Mouse (Mus musculus) embryonic stem cell, embryonic (primary cell): Measurements from ENCODE around the gene Rbpjl.

Experiments
- CTCF ChIA-PET, 4 experiments: fragments of 300-600 bp in 2 of 4; fragments of 350-600 bp in 2 of 4; sonication (Branson Sonifier 250); formaldehyde crosslinking; loops; one replicate each; lab custom pipeline; 2022; ENCODE audit warnings: inconsistent platforms in 2 of 4; lab: Charles Lee
- POLR2A ChIA-PET, 4 experiments: fragments of 300-600 bp in 2 of 4; fragments of 350-600 bp in 2 of 4; sonication (Branson Sonifier 250); formaldehyde crosslinking; loops; one replicate each; lab custom pipeline; 2022; ENCODE audit warnings: antibody characterized with exemption in 4 of 4, inconsistent platforms in 1 of 4; lab: Charles Lee

Rbpjl gene

DNA sequence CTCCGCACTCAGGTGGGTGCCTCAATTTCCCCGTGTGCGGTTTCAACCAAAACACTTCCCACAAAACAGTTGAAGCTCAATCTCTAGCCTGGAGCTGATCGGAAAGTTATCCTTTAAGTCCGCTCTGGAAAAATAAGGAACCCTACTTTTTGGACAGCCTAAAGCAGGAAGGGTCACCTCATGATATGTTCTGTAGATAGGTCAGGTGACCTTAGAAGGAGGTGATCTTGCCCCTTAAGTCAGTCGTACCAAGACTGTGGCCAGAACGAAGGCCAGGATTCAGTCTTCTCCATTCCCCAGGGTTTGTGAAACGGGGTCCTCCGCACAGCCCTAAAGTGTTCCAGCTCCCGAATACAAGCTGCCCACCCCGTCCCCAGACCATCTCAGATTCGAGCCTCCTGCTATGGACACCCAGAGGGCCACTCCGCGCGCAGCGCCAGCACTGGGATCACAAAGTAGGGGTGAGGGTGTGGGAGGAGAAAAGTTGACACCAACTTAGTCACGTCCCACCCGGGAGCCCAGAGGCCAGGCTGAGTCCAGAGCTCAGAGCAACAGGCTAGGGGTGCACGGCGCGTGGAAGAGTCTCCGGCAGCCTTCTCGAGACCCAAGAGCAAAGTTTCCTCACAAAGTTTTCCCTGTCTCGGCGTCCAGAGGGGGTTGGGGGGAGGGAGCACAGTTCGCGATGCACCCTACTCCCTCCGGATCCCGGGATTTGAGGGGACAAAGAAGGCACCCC, 39.5 kb downstream of the Rbpjl start:
- POLR2A ChIA-PET: interaction anchor here (0.5 to 36.5 kb wide), 69 partner anchors 9 to 1447 kb away, joined by 3 to 985 read pairs (median 6); partner anchors contain the start of genes Sys1 (in 4 of the 4), Gm20458 (in 3 of the 4), Matn4 (in 2 of the 4) and Acot8 (in 1 of the 4)
- CTCF ChIA-PET: interaction anchor here in 3 of 4 experiments (0.6 to 3.0 kb wide), 16 partner anchors 9 to 37 kb away, joined by 3 to 11 read pairs (median 4); partner anchors contain the start of genes Gm20458 (in 2 of the 3), Sys1 (in 2 of the 3) and Matn4 (in 1 of the 3)

GRCm38 (mm10) chr2:164443051-164443437, 40.1 kb downstream of the Rbpjl start:
- ChIA-PET CTCF (interaction anchor here (0.6 to 3.0 kb wide), 19 partner anchors 10 to 56 kb away, joined by 3 to 11 read pairs (median 4); partner anchors contain the start of genes Gm20458 (in 2 of the 4), Sys1 (in 2 of the 4), Matn4 (in 1 of the 4) and Slpi (in 1 of the 4)), POLR2A (interaction anchor here (0.5 to 36.5 kb wide), 97 partner anchors 9 to 1446 kb away, joined by 3 to 985 read pairs (median 5); partner anchors contain the start of genes Gm20458 (in 4 of the 4), Sys1 (in 4 of the 4), Matn4 (in 2 of the 4) and Pigt (in 2 of the 4))

DNA sequence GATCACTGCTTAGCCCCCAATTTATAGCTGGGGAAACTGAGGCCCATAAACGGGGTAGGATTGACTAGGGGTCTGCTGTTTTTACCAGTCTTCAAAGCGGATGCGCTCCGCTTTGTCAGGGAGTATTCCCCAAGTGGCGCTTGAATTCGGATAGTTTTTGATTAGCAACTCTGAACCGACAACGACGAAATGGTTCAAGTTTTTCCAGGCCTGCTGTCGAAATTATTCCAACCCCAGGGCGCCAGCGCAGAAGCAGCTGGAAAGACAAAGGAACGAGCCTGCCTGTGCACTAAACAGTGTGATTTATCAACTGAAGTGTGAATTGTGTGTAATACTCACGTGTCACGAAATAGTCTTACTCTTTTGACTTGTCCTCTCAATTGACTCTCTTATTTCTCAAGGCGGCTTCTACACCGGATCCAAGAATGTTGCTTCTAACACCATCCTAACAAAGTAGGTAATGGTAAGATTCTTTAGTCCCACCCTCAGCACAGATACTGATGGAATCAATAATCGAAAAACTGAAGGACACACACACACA, 40.6 kb downstream of the Rbpjl start, which contains the start of gene Sdc4:
Gene Sdc4, minus strand, starts transcription at position 428 of the 541 bp plus-strand sequence.
- ChIA-PET POLR2A (interaction anchor here (0.6 to 36.5 kb wide), 98 partner anchors 8 to 1386 kb away, joined by 3 to 985 read pairs (median 5); partner anchors contain the start of genes Gm20458 (in 4 of the 4), Sys1 (in 4 of the 4), Matn4 (in 2 of the 4) and Pigt (in 2 of the 4)), CTCF (interaction anchor here (0.5 to 3.0 kb wide), 21 partner anchors 10 to 515 kb away, joined by 3 to 11 read pairs (median 4); partner anchors contain the start of genes Sys1 (in 3 of the 4), Gm20458 (in 2 of the 4), Matn4 (in 1 of the 4) and Slpi (in 1 of the 4))

DNA sequence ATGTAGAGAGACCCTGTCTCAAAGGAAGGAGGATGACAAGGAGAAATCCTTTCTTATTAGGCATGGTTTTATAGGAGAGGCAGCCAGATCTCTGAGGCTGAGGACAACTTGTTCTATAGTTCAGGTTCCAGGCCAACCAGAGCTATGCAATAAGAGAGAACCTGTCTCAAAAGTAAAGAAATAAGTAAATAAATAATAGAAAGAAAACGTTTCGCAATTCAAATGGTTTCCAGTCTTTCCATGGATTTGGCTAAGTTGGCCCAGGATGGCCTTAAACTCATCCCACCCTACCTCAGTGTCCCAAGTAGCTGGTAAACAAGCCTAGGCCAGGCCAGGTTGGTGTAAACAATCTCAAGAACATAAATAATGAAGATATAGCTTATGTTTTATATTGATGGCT, 41.8 kb downstream of the Rbpjl start:
- POLR2A ChIA-PET: interaction anchor here in 3 of 4 experiments (0.5 to 36.5 kb wide), 25 partner anchors 9 to 598 kb away, joined by 3 to 985 read pairs (median 8); partner anchors contain the start of genes Gm20458 (in 3 of the 3), Sys1 (in 3 of the 3), Pigt (in 1 of the 3) and Slpi (in 1 of the 3)
- CTCF ChIA-PET: interaction anchor here in 3 of 4 experiments (0.5 to 3.0 kb wide), 9 partner anchors 12 to 55 kb away, joined by 3 to 12 read pairs (median 6); partner anchors contain the start of genes Gm20458 (in 1 of the 3), Slpi (in 1 of the 3) and Sys1 (in 1 of the 3)

DNA sequence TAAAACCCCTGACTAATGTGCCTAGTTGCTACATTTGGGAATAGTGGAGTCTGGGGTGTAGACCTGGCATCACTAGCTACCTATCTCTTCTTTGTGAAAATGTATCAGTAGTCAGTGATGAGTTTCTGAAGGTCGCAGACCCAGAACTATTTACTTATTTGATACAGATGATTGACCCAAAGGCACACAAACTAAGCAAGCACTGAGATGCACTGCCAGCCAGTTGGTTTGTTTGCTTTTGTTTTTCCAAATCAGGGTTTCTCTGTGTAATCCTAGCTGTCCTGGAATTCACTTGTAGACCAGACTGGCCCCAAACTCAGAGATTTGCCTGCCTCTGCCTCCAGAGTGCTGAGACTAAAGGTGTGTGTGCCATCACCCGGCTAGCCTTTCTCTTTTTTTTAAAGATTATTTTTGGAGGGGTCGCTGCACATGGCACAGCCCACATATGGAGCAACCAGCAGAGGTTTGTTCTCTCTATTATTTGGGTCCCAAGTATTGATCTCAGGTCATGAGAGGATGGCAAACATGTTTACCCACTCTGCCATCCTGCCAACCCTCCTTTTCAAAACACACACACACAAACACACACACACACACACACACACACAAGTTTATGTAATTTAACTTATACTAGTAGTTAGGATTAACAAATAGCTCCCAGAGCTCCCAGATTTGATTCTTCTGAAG, 42.6 kb downstream of the Rbpjl start:
- ChIA-PET CTCF (interaction anchor here in 3 of 4 experiments (0.5 to 3.0 kb wide), 7 partner anchors 15 to 28 kb away, joined by 4 to 12 read pairs (median 6); partner anchors contain the start of gene Gm20458 (in 1 of the 3)), POLR2A (interaction anchor here (0.5 to 36.5 kb wide), 27 partner anchors 8 to 597 kb away, joined by 3 to 985 read pairs (median 5); partner anchors contain the start of genes Gm20458 (in 3 of the 4), Sys1 (in 3 of the 4), Acot8 (in 1 of the 4) and Slpi (in 1 of the 4))

DNA sequence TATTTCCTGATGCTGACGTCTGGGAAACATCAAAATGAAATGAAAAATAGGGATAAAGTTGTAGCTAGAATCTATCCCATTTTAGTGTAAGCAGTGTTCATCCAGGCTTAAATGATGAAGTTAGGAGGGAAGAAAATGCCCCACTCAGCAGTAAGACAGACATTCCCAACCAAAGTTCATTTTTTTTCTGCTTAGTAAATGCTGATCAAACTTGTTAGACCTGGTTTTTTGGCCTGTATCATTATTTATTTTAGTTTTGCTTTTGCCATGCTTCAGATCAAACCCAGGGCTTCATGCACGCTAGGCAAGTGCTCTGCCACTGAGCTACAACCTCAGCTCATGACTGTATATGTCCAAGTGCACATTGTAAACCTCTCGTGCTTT, 43.1 kb downstream of the Rbpjl start:
- CTCF ChIA-PET: interaction anchor here in 2 of 4 experiments (1.2 to 1.9 kb wide), 4 partner anchors 15 to 29 kb away, joined by 4 to 12 read pairs (median 7); partner anchors contain the start of gene Gm20458 (in 1 of the 2)
- POLR2A ChIA-PET: interaction anchor here (0.6 to 36.5 kb wide), 12 partner anchors 8 to 376 kb away, joined by 3 to 985 read pairs (median 62); partner anchors contain the start of genes Gm20458 (in 3 of the 4), Sys1 (in 3 of the 4), Acot8 (in 1 of the 4) and Zswim1 (in 1 of the 4)

- CTCF ChIA-PET: no interaction called here
Observed at GRCm38 (mm10) chr2:164448140-164448539, 45.2 kb downstream of the Rbpjl start.

GRCm38 (mm10) chr2:164448921-164449320, 46.0 kb downstream of the Rbpjl start:
- ChIA-PET CTCF (interaction anchor here in 2 of 4 experiments (0.5 to 0.9 kb wide), 3 partner anchors 12 to 320 kb away, joined by 3 to 4 read pairs (median 3); partner anchors contain the start of gene Gm20458 (in 1 of the 2)), POLR2A (interaction anchor here (0.6 to 36.5 kb wide), 9 partner anchors 6 to 408 kb away, joined by 3 to 985 read pairs (median 4); partner anchors contain the start of genes Sdc4 (in 2 of the 4), Gm20458 (in 1 of the 4) and Pltp (in 1 of the 4))

More at GRCm38 (mm10) chr2:164448140-164448539, 45.2 kb downstream of the Rbpjl start:
- POLR2A ChIA-PET: interaction anchor here in 2 of 4 experiments (0.6 to 36.5 kb wide), 7 partner anchors 8 to 62 kb away, joined by 3 to 985 read pairs (median 4); partner anchors contain the start of genes Gm20458 (in 2 of the 2) and Sys1 (in 1 of the 2)

GRCm38 (mm10) chr2:164449341-164450042, 46.6 kb downstream of the Rbpjl start:
- CTCF ChIA-PET: interaction anchor here in 2 of 4 experiments (0.7 to 1.2 kb wide), 3 partner anchors 12 to 81 kb away, joined by 3 to 4 read pairs (median 3); partner anchors contain the start of gene Gm20458 (in 1 of the 2)
- POLR2A ChIA-PET: interaction anchor here in 3 of 4 experiments (0.7 to 36.5 kb wide), 9 partner anchors 7 to 408 kb away, joined by 3 to 985 read pairs (median 9); partner anchors contain the start of genes Gm20458 (in 2 of the 3), Sdc4 (in 2 of the 3) and Pltp (in 1 of the 3)

DNA sequence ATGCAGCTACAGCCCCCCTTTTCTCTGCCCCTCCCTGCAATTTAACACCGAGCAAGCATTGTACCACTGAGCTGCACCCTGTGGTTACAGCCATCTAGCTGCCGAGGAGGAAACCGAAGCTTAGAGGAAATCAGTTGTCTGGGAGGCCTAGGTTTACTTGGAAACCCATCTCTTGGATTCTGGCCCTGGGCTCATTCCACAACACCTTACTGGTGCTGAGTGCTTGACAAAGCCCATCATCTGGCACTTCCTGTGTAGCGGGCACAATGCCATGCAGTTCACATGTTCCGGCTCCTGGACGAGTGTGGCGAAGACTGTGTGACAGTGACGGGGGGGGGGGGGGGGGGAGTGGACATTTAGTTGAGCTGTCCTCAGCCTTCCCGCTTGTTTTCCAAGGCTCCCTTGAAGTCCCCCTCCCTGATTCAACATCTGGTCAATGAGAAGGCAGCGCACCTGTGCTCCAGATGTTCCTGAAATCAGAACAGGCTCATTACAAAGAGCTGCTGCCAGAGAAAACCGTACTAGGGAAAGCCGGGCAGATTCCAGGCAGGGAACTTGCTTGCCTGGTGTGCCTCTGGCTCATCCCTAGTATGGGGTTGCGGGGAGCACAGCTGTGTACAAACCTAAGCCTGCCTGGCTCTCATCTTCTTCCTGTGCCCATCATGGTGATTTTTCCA, 49.2 kb downstream of the Rbpjl start:
- CTCF ChIA-PET: interaction anchor here in 3 of 4 experiments (0.6 to 2.2 kb wide), 13 partner anchors 8 to 274 kb away, joined by 3 to 7 read pairs (median 4); partner anchors contain the start of gene Gm20458 (in 2 of the 3)

GRCm38 (mm10) chr2:164453047-164453757, 50.3 kb downstream of the Rbpjl start:
- ChIA-PET POLR2A (interaction anchor here (0.7 to 36.5 kb wide), 14 partner anchors 7 to 88 kb away, joined by 3 to 985 read pairs (median 6); partner anchors contain the start of genes Sdc4 (in 3 of the 4) and Gm20458 (in 2 of the 4)), CTCF (interaction anchor here in 3 of 4 experiments (0.6 to 2.2 kb wide), 5 partner anchors 7 to 63 kb away, joined by 3 to 15 read pairs (median 3); partner anchors contain the start of gene Gm20458 (in 1 of the 3))

More for the DNA sequence above, 49.2 kb downstream of the Rbpjl start:
- POLR2A ChIA-PET: interaction anchor here (0.6 to 36.5 kb wide), 21 partner anchors 8 to 89 kb away, joined by 3 to 985 read pairs (median 5); partner anchors contain the start of genes Gm20458 (in 3 of the 4) and Sdc4 (in 3 of the 4)

GRCm38 (mm10) chr2:164453887-164454500, 51.1 kb downstream of the Rbpjl start:
- CTCF ChIA-PET: interaction anchor here in 3 of 4 experiments (0.6 to 1.4 kb wide), 4 partner anchors 11 to 64 kb away, joined by 3 read pairs; no protein-coding TSS in a partner anchor

DNA sequence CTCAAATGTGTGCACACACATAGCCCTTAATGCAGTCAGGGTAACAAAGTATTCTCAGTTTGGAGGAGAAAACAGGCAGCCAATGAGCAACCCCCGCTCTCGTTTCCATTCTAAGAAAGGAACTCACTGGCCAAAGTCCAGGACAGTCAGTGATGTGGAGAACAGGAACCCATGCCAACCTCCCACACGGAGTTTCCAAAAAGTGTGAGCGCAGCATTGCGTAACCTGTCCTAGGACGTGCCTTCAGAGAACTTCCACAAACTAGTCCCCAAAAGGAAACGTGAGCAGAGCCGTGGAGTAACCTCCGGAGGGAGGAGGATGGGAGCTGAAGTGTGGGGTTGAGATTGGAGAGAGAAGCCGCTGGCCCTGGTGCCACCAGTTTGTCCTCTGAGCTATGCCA, 51.9 kb downstream of the Rbpjl start:
- ChIA-PET POLR2A (interaction anchor here (0.7 to 36.5 kb wide), 16 partner anchors 9 to 370 kb away, joined by 3 to 985 read pairs (median 8); partner anchors contain the start of genes Sdc4 (in 3 of the 4) and Zswim1 (in 1 of the 4)), CTCF (interaction anchor here in 3 of 4 experiments (0.6 to 2.6 kb wide), 8 partner anchors 15 to 105 kb away, joined by 3 to 13 read pairs (median 3); no protein-coding TSS in a partner anchor)

More at GRCm38 (mm10) chr2:164453887-164454500, 51.1 kb downstream of the Rbpjl start:
- POLR2A ChIA-PET: interaction anchor here (0.6 to 36.5 kb wide), 13 partner anchors 8 to 765 kb away, joined by 3 to 985 read pairs (median 5); partner anchors contain the start of genes Sdc4 (in 3 of the 4) and Wfdc10 (in 1 of the 4)
